In genomic region chr17:14681047-14681446, GRCm38 (mm10) we compare ENCODE assay signal across 27 mouse cellular contexts. TPM values are rescaled to one million over a fixed set of nuclear protein-coding genes. Genes with fewer than 3 reads are reported as not detected.
DNase-seq lines count a peak whose midpoint lies in the region; ATAC-seq lines count a peak whose summit lies in the region.
"Had no signal": no experiment of that assay in that cellular context is flagged by ENCODE, and none has a peak within 500 bp of the region (broad histone marks: within the 10 kb centered on the region; RNA-seq: fewer than 3 reads in every experiment).

No protein-coding gene starts in this region.

- H3K9ac ChIP-seq in midbrain, embryonic 11.5 days (ENCODE audit: low read length) = no peak overlapping the region
- H3K9ac ChIP-seq in hindbrain, embryonic 12.5 days = no peak overlapping the region
- H3K9ac ChIP-seq: embryonic facial prominence, embryonic 13.5 days; embryonic facial prominence, embryonic 15.5 days; forebrain, embryonic 12.5 days had no signal

- H3K27ac ChIP-seq in midbrain, embryonic 11.5 days (ENCODE audit: low read depth, low read length) = no peak overlapping the region
- H3K27ac ChIP-seq in hindbrain, embryonic 12.5 days = no peak overlapping the region
- H3K27ac ChIP-seq: embryonic facial prominence, embryonic 13.5 days; embryonic facial prominence, embryonic 15.5 days; forebrain, embryonic 10.5 days; forebrain, embryonic 12.5 days had no signal

- ATAC-seq in midbrain, embryonic 11.5 days (ENCODE audit: low FRiP score) = no peak
- ATAC-seq in hindbrain, embryonic 12.5 days (ENCODE audit: low FRiP score) = no peak
- ATAC-seq: activated CD4-positive, CD25-positive, alpha-beta regulatory T cell, adult 4 months; CD4-positive, CD25-positive, alpha-beta regulatory T cell, adult 4 months; forebrain, embryonic 14.5 days; forebrain, embryonic 16.5 days; Patski had no signal

- 84% methylated on average over 12 of the region's 12 CpGs for WGBS in midbrain, embryonic 11.5 days
- WGBS in hindbrain, embryonic 12.5 days = 91% methylated on average over 12 of the region's 12 CpGs

- DNase-seq in gastrocnemius, adult 18-20 months (ENCODE audit: low spot score) = peak; percentile 56
- no peak for DNase-seq in gastrocnemius, postnatal 10 days
- peak; percentile 38 to 53 for DNase-seq in gastrocnemius, adult 8-10 months (ENCODE audit: low spot score in 2 of 2)
- peak; percentile 75 for DNase-seq in gastrocnemius, postnatal 25 days
- DNase-seq in midbrain, embryonic 11.5 days (ENCODE audit: low spot score, missing footprints) = no peak
- DNase-seq: adrenal gland, adult 8-10 months; adrenal gland, postnatal 14 days; adrenal gland, postnatal 36 days; B cell, adult 2 months; cerebellum, adult 11-12 months; cerebellum, adult 2 months; cerebellum, adult 9-10 months; cerebellum, postnatal 25 days; embryo, embryonic 11 days had no signal

- no peak overlapping the region for H3K4me3 ChIP-seq in midbrain, embryonic 11.5 days (ENCODE audit: low read depth, low read length)
- no peak overlapping the region for H3K4me3 ChIP-seq in hindbrain, embryonic 12.5 days
- H3K4me3 ChIP-seq: embryonic facial prominence, embryonic 13.5 days; embryonic facial prominence, embryonic 15.5 days; erythroblast, embryonic 14.5 days; forebrain, embryonic 10.5 days; forebrain, embryonic 12.5 days had no signal

- H3K4me2 ChIP-seq in midbrain, embryonic 11.5 days = no peak overlapping the region
- no peak overlapping the region for H3K4me2 ChIP-seq in hindbrain, embryonic 12.5 days (replicated peaks)
- H3K4me2 ChIP-seq: embryonic facial prominence, embryonic 13.5 days; embryonic facial prominence, embryonic 15.5 days; forebrain, embryonic 12.5 days had no signal

- H3K9me3 ChIP-seq in midbrain, embryonic 11.5 days (ENCODE audit: control insufficient read depth, low read length) = no peaks in the 10 kb centered on the region
- H3K9me3 ChIP-seq in hindbrain, embryonic 12.5 days (replicated peaks) = no peaks in the 10 kb centered on the region
- H3K9me3 ChIP-seq: embryonic facial prominence, embryonic 13.5 days; embryonic facial prominence, embryonic 15.5 days; forebrain, embryonic 10.5 days; forebrain, embryonic 12.5 days; G1E had no signal

- H3K36me3 ChIP-seq in midbrain, embryonic 11.5 days (ENCODE audit: control insufficient read depth, insufficient read depth, low read length) = no peaks in the 10 kb centered on the region
- no peaks in the 10 kb centered on the region for H3K36me3 ChIP-seq in hindbrain, embryonic 12.5 days
- H3K36me3 ChIP-seq: forebrain, embryonic 10.5 days; forebrain, embryonic 12.5 days; G1E had no signal

- no peaks in the 10 kb centered on the region for H3K27me3 ChIP-seq in midbrain, embryonic 11.5 days (ENCODE audit: control insufficient read depth, insufficient read depth, low read length)
- H3K27me3 ChIP-seq in hindbrain, embryonic 12.5 days = no peaks in the 10 kb centered on the region
- H3K27me3 ChIP-seq: CH12.LX; embryonic facial prominence, embryonic 15.5 days; forebrain, embryonic 12.5 days; Patski had no signal

- no peaks in the 10 kb centered on the region for H3K4me1 ChIP-seq in midbrain, embryonic 11.5 days (ENCODE audit: control insufficient read depth, insufficient read depth, low read length)
- H3K4me1 ChIP-seq in hindbrain, embryonic 12.5 days = no peaks in the 10 kb centered on the region
- H3K4me1 ChIP-seq: embryonic facial prominence, embryonic 15.5 days; forebrain, embryonic 10.5 days; forebrain, embryonic 12.5 days had no signal

RNA-seq across cellular contexts. Expression of gene Thbs2, which starts 13.0 kb away (rescaled TPM):
- 10 to 100 TPM in 1 of 2 experiments, 1 to 10 TPM in 1; 4.6 to 11.9 TPM for total RNA-seq in gastrocnemius, adult 18-20 months (2021)
- total RNA-seq in gastrocnemius, postnatal 10 days (2021) = 10 to 100 TPM; 66.4 to 84.2 TPM
- total RNA-seq in gastrocnemius, adult 8-10 months (2022) = 10 to 100 TPM in 2 of 4 experiments, 1 to 10 TPM in 2; 4.0 to 11.3 (median 7.7) TPM
- 10 to 100 TPM; 10.5 to 12.9 TPM for total RNA-seq in gastrocnemius, postnatal 25 days (2021)
- polyA plus RNA-seq in midbrain, embryonic 11.5 days (2014; fragmentation: Nextera tagmentation; extraction: Ambion mirVana) = 9.0 and 11.9 TPM in 2 replicates
- 15.1 and 20.6 TPM in 2 replicates for polyA plus RNA-seq in hindbrain, embryonic 12.5 days (2016; fragmentation: Nextera tagmentation; extraction: Ambion mirVana)
- polyA plus RNA-seq: activated CD4-positive, CD25-positive, alpha-beta regulatory T cell, adult 4 months; CD4-positive, CD25-positive, alpha-beta regulatory T cell, adult 4 months; erythroblast, embryonic 14.5 days; G1E had no signal

Comparison
In these comparisons a context has a peak if more than half of its experiments do, and no peak if none do; other contexts are left out.
1. DNase-seq: peak in gastrocnemius, adult 18-20 months (single experiment), gastrocnemius, adult 8-10 months (2 of 2) and gastrocnemius, postnatal 25 days (single experiment); none in gastrocnemius, postnatal 10 days (single experiment) and midbrain, embryonic 11.5 days (single experiment).
2. RNA of gene Thbs2, which starts 13.0 kb away (total RNA-seq): 66.4 to 84.2 TPM in gastrocnemius, postnatal 10 days; 10.5 to 12.9 TPM in gastrocnemius, postnatal 25 days, 4.6 to 11.9 TPM in gastrocnemius, adult 18-20 months and 4.0 to 11.3 TPM in gastrocnemius, adult 8-10 months; every median in the first group is over 4 times any median in the second.